Mouse (Mus musculus): ENCODE measurements around the gene Ppp2r5b. TPM values are rescaled to one million over a fixed set of nuclear protein-coding genes. Genes with fewer than 3 reads are reported as not detected.

Ppp2r5b gene
- polyA plus RNA-seq, 1 experiment from 2014 or later: 41.4 TPM

DNA sequence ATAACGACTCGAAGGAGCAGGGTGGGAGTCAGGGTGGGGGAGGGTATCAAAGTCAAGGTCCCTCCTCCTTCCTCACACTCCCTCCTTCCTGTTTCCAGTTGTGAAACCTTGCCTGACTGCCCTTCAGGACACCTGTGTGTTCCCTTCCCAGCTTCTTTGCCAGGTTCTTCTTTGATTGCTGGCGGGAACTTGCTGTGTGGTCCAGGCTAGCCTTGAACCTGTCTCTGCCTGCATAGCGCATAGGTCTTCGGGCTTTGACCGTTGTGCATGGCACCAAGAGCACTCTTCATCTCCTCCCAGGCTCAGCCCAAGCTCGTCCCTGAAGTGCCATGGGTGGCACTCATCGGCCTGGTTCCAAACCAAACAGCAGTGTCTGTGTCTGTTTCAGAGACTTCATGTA is 29.3 kb upstream of the Ppp2r5b start:
- no peaks in the 10 kb centered on the region for H3K4me1 ChIP-seq (replicated peaks; ENCODE audit: control insufficient read depth, insufficient read depth, low read length)
- DNase-seq (ENCODE audit: low spot score): no peak

GRCm38 (mm10) chr19:6264200-6264599 is 28.5 kb upstream of the Ppp2r5b start:
- H3K36me3 ChIP-seq (ENCODE audit: control insufficient read depth, insufficient read depth, low read length): peaks cover 4% of the 10 kb centered on the region; the same call in 1 of the 2 replicates
- 79% methylated on average over 9 of the region's 9 CpGs for WGBS
- no peaks in the 10 kb centered on the region for H3K27me3 ChIP-seq (ENCODE audit: control insufficient read depth, insufficient read depth, low read length)
- H3K9ac ChIP-seq (ENCODE audit: low read length): no peak overlapping the region
- DNase-seq (ENCODE audit: low spot score): no peak
- no peak overlapping the region for H3K4me2 ChIP-seq (ENCODE audit: low read depth, low read length, severe bottlenecking)
- no peak overlapping the region for H3K27ac ChIP-seq (ENCODE audit: low read depth, low read length)
- H3K9me3 ChIP-seq (ENCODE audit: control insufficient read depth, low read length): no peaks in the 10 kb centered on the region
- no peak overlapping the region for H3K4me3 ChIP-seq (ENCODE audit: low read depth, low read length)
- no peak for ATAC-seq (replicated peaks; ENCODE audit: low FRiP score)
- no peaks in the 10 kb centered on the region for H3K4me1 ChIP-seq (replicated peaks; ENCODE audit: control insufficient read depth, insufficient read depth, low read length)

More for the DNA sequence above, 29.3 kb upstream of the Ppp2r5b start:
- Histone ChIP-seq H3K27me3 (ENCODE audit: control insufficient read depth, insufficient read depth, low read length) (no peaks in the 10 kb centered on the region), H3K4me3 (ENCODE audit: low read depth, low read length) (no peak overlapping the region), H3K9ac (ENCODE audit: low read length) (no peak overlapping the region), H3K27ac (ENCODE audit: low read depth, low read length) (no peak overlapping the region), H3K4me2 (ENCODE audit: low read depth, low read length, severe bottlenecking) (no peak overlapping the region), H3K36me3 (ENCODE audit: control insufficient read depth, insufficient read depth, low read length) (peaks cover 4% of the 10 kb centered on the region; the same call in 1 of the 2 replicates), H3K9me3 (ENCODE audit: control insufficient read depth, low read length) (no peaks in the 10 kb centered on the region)
- no peak for ATAC-seq (replicated peaks; ENCODE audit: low FRiP score)
- WGBS: 83% methylated on average over 8 of the region's 8 CpGs

DNA sequence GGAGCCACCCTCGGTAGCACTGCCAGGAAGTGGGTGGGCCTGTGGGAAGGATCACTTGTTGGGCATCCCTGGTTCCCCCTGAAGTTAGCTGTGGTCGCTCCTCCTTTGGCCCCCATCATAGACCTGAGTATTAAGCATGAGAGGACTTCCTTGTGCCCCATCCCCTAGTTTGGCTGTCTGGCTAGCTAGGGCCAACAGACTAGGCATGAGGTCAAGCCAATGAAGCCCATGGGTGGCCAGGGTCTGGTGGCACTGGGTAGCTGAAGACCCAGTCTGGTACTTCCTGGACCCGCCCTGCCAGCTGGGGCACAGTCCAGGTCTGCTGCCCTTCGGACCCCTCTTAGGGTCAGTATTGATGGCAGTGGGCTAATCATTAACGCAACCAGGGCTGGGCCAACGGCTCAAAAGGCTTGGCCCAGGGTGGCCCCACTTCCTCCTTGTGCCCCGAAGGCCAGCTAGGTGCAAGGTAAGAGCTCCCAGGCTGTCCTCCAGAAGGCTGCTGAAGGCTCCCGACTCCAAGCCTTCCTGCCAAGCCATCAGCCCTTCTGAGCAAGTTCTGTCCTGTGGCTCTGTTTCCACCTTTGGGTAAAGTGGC is 27.3 kb upstream of the Ppp2r5b start:
- no peaks in the 10 kb centered on the region for H3K27me3 ChIP-seq (ENCODE audit: control insufficient read depth, insufficient read depth, low read length)
- H3K27ac ChIP-seq (ENCODE audit: low read depth, low read length): no peak overlapping the region
- H3K9ac ChIP-seq (ENCODE audit: low read length): no peak overlapping the region
- DNase-seq (ENCODE audit: low spot score): no peak
- ATAC-seq (replicated peaks; ENCODE audit: low FRiP score): no peak
- peaks cover 4% of the 10 kb centered on the region; the same call in 1 of the 2 replicates for H3K36me3 ChIP-seq (ENCODE audit: control insufficient read depth, insufficient read depth, low read length)
- H3K4me3 ChIP-seq (ENCODE audit: low read depth, low read length): no peak overlapping the region
- no peak overlapping the region for H3K4me2 ChIP-seq (ENCODE audit: low read depth, low read length, severe bottlenecking)
- H3K9me3 ChIP-seq (ENCODE audit: control insufficient read depth, low read length): no peaks in the 10 kb centered on the region
- 91% methylated on average over 8 of the region's 8 CpGs for WGBS
- no peaks in the 10 kb centered on the region for H3K4me1 ChIP-seq (replicated peaks; ENCODE audit: control insufficient read depth, insufficient read depth, low read length)

- H3K4me2 ChIP-seq (ENCODE audit: low read depth, low read length, severe bottlenecking): no peak overlapping the region
- no peaks in the 10 kb centered on the region for H3K9me3 ChIP-seq (ENCODE audit: control insufficient read depth, low read length)
- no peak overlapping the region for H3K27ac ChIP-seq (ENCODE audit: low read depth, low read length)
- ATAC-seq (replicated peaks; ENCODE audit: low FRiP score) (no peak), DNase-seq (ENCODE audit: low spot score) (peak; percentile 84)
- peaks cover 4% of the 10 kb centered on the region; the same call in 1 of the 2 replicates for H3K36me3 ChIP-seq (ENCODE audit: control insufficient read depth, insufficient read depth, low read length)
- H3K27me3 ChIP-seq (ENCODE audit: control insufficient read depth, insufficient read depth, low read length): no peaks in the 10 kb centered on the region
- no peak overlapping the region for H3K4me3 ChIP-seq (ENCODE audit: low read depth, low read length)
- H3K9ac ChIP-seq (ENCODE audit: low read length): no peak overlapping the region
- 57% methylated on average over 7 of the region's 7 CpGs for WGBS
- H3K4me1 ChIP-seq (replicated peaks; ENCODE audit: control insufficient read depth, insufficient read depth, low read length): no peaks in the 10 kb centered on the region
Measured at GRCm38 (mm10) chr19:6262222-6262621, 26.6 kb upstream of the Ppp2r5b start.

DNA sequence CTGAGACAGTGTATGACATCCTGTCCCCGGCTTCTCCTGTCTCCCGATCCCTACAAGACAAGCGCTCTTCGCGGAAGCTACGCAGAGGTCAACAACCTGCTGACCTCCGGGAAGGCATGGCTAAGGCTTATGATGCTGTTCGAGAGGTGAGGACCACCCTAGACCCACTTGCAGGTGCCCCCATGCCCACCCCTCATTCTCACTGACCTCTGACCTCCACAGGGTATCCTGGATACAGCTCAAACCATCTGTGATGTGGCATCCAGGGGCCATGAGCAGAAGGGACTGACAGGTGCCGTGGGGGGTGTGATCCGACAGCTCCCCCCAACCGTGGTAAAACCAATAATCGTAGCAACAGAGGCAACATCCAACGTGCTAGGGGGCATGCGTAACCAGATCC is 25.7 kb upstream of the Ppp2r5b start:
- Histone ChIP-seq H3K36me3 (ENCODE audit: control insufficient read depth, insufficient read depth, low read length) (peaks cover 4% of the 10 kb centered on the region; the same call in 1 of the 2 replicates), H3K27ac (ENCODE audit: low read depth, low read length) (no peak overlapping the region), H3K9me3 (ENCODE audit: control insufficient read depth, low read length) (no peaks in the 10 kb centered on the region), H3K4me3 (ENCODE audit: low read depth, low read length) (no peak overlapping the region), H3K9ac (ENCODE audit: low read length) (no peak overlapping the region), H3K4me1 (replicated peaks; ENCODE audit: control insufficient read depth, insufficient read depth, low read length) (no peaks in the 10 kb centered on the region), H3K27me3 (ENCODE audit: control insufficient read depth, insufficient read depth, low read length) (no peaks in the 10 kb centered on the region), H3K4me2 (ENCODE audit: low read depth, low read length, severe bottlenecking) (no peak overlapping the region)
- 95% methylated on average over 14 of the region's 14 CpGs for WGBS
- ATAC-seq (replicated peaks; ENCODE audit: low FRiP score): no peak
- DNase-seq (ENCODE audit: low spot score): no peak

DNA sequence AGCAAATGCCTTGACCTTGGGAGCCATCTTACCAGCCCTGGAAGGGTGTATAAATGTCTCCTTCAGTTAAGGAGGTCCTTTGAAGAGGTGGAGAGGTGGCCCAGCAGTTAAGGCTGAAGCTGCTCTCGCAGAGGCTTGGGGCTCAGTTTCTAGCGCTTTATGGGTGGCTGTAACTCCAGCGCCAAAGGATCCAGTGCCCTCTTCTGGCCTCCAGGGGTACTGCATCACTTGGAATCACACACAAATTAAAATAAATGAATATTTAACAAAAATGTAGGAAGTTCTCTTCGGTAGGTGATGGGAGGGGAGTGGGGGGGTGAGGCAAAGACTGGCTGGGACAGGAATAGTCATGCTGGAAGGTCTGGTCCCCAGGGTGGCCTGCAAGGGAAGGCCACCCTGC is 25.3 kb upstream of the Ppp2r5b start:
- Histone ChIP-seq H3K9me3 (ENCODE audit: control insufficient read depth, low read length) (no peaks in the 10 kb centered on the region), H3K27ac (ENCODE audit: low read depth, low read length) (no peak overlapping the region), H3K4me3 (ENCODE audit: low read depth, low read length) (no peak overlapping the region), H3K27me3 (ENCODE audit: control insufficient read depth, insufficient read depth, low read length) (no peaks in the 10 kb centered on the region), H3K9ac (ENCODE audit: low read length) (no peak overlapping the region), H3K4me2 (ENCODE audit: low read depth, low read length, severe bottlenecking) (no peak overlapping the region), H3K4me1 (replicated peaks; ENCODE audit: control insufficient read depth, insufficient read depth, low read length) (no peaks in the 10 kb centered on the region), H3K36me3 (ENCODE audit: control insufficient read depth, insufficient read depth, low read length) (peaks cover 4% of the 10 kb centered on the region; the same call in 1 of the 2 replicates)
- DNase-seq (ENCODE audit: low spot score) (no peak), ATAC-seq (replicated peaks; ENCODE audit: low FRiP score) (no peak)
- WGBS: 81% methylated on average over 4 of the region's 4 CpGs

DNA sequence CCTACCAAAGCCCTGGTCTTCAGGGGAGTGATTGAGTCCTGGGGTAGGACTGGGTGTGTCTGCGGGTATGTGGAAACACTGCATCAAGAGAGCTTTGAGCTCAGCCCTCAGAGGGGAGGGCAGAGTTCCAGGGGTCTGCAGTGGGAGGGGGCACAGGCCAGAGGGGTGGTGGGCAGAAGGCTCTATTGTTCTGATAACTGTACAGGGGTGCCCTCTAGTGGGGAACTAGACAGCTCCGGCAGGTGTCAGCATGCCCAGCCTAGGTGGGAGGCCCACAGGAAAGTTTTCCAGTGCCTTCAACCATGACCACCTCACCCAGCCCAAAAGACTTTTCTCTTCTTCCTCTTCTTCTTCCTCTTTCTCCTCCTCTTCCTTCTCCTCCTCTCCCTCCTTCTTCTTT is 24.8 kb upstream of the Ppp2r5b start:
- Histone ChIP-seq H3K27ac (ENCODE audit: low read depth, low read length) (no peak overlapping the region), H3K9me3 (ENCODE audit: control insufficient read depth, low read length) (no peaks in the 10 kb centered on the region), H3K4me3 (ENCODE audit: low read depth, low read length) (no peak overlapping the region), H3K4me1 (replicated peaks; ENCODE audit: control insufficient read depth, insufficient read depth, low read length) (no peaks in the 10 kb centered on the region), H3K4me2 (ENCODE audit: low read depth, low read length, severe bottlenecking) (no peak overlapping the region), H3K9ac (ENCODE audit: low read length) (no peak overlapping the region), H3K27me3 (ENCODE audit: control insufficient read depth, insufficient read depth, low read length) (no peaks in the 10 kb centered on the region), H3K36me3 (ENCODE audit: control insufficient read depth, insufficient read depth, low read length) (peaks cover 4% of the 10 kb centered on the region; the same call in 1 of the 2 replicates)
- no peak for DNase-seq (ENCODE audit: low spot score)
- ATAC-seq (replicated peaks; ENCODE audit: low FRiP score): no peak
- WGBS: 76% methylated on average over 2 of the region's 2 CpGs

DNA sequence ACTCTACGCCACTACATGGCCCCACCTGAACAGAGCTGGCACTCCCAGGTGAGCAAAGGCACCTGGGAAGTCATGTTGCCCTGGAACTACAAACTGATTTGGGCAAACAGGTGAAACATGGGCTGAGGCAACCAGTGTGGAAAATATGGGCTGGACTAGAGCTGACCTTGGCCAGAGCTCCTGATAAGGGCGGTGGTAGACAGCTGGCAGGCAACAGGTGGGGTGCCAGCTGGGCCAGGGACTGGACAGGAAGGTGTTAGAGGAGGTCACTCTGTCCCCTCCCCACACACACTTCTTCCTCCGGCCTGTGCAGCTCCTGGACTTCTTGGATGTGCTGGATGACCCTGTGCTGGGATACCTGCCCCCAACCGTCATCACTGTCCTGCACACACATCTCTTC is 17.3 kb upstream of the Ppp2r5b start:
- Histone ChIP-seq H3K4me3 (ENCODE audit: low read depth, low read length) (no peak overlapping the region), H3K36me3 (ENCODE audit: control insufficient read depth, insufficient read depth, low read length) (no peaks in the 10 kb centered on the region; the same call in 1 of the 2 replicates), H3K4me2 (ENCODE audit: low read depth, low read length, severe bottlenecking) (no peak overlapping the region), H3K27me3 (ENCODE audit: control insufficient read depth, insufficient read depth, low read length) (no peaks in the 10 kb centered on the region), H3K27ac (ENCODE audit: low read depth, low read length) (no peak overlapping the region), H3K9ac (ENCODE audit: low read length) (no peak overlapping the region), H3K4me1 (replicated peaks; ENCODE audit: control insufficient read depth, insufficient read depth, low read length) (no peaks in the 10 kb centered on the region), H3K9me3 (ENCODE audit: control insufficient read depth, low read length) (no peaks in the 10 kb centered on the region)
- DNase-seq (ENCODE audit: low spot score): no peak
- 96% methylated on average over 4 of the region's 4 CpGs for WGBS
- ATAC-seq (replicated peaks; ENCODE audit: low FRiP score): no peak

Data from forebrain, embryonic 11.5 days (tissue).